Mouse (Mus musculus) MEL (cell line): ENCODE data around the gene Aurkaip1. TPM values are rescaled to one million over a fixed set of nuclear protein-coding genes. Genes with fewer than 3 reads are reported as not detected.
A peak's percentile ranks its signal among the peaks of the same experiment; 100 is the strongest.

Experiments used
- DNase-seq: peaks from one replicate; pipeline ENCODE4 v3.0.0; 2011; ENCODE audit warnings: low read depth, low spot score
- H3K27ac ChIP-seq: 2 replicates; pipeline ENCODE4 v1.5.1; 2012; ENCODE audit warnings: low read depth, mild to moderate bottlenecking, control low read depth, low read length, moderate library complexity; ENCODE audit not compliant: control insufficient read depth
- H3K27me3 ChIP-seq, 2 experiments: fragments of 150-350 bp in 1 of 2; sonication (generic) in 1 of 2; 2 replicates each; pipeline ENCODE4 v1.6.1; 2012; ENCODE audit warnings: low read length in 2 of 2, mild to moderate bottlenecking in 2 of 2, improper control_type of control experiment in 1 of 2, moderate library complexity in 1 of 2; ENCODE audit not compliant: insufficient read depth in 2 of 2, control insufficient read depth in 1 of 2
- H3K36me3 ChIP-seq, 2 experiments: 2 replicates each; pipeline ENCODE4 v1.6.1; 2012 to 2014; ENCODE audit warnings: low read length in 2 of 2, improper control_type of control experiment in 1 of 2, inconsistent platforms in 1 of 2, mild to moderate bottlenecking in 1 of 2; ENCODE audit not compliant: insufficient read depth in 2 of 2, control insufficient read depth in 1 of 2
- H3K4me1 ChIP-seq, 2 experiments: fragments of 150-350 bp in 1 of 2; sonication (generic) in 1 of 2; 2 replicates each; pipeline ENCODE4 v1.6.1; 2012; ENCODE audit warnings: low read length in 2 of 2, improper control_type of control experiment in 1 of 2, mild to moderate bottlenecking in 1 of 2; ENCODE audit not compliant: insufficient read depth in 2 of 2, control insufficient read depth in 1 of 2
- H3K4me3 ChIP-seq, 2 experiments: fragments of 150-350 bp in 1 of 2; sonication (generic) in 1 of 2; 2 replicates each; pipeline ENCODE4 v1.5.1; 2012; ENCODE audit warnings: low read depth in 2 of 2, low read length in 2 of 2, mild to moderate bottlenecking in 2 of 2, moderate library complexity in 2 of 2, control low read depth in 1 of 2, improper control_type of control experiment in 1 of 2; ENCODE audit not compliant: control insufficient read depth in 1 of 2, insufficient read depth in 1 of 2
- H3K79me2 ChIP-seq: 2 replicates; pipeline ENCODE4 v1.6.1; 2012; ENCODE audit warnings: mild to moderate bottlenecking, low read length, moderate library complexity; ENCODE audit not compliant: control insufficient read depth, poor library complexity, insufficient read depth
- H3K9ac ChIP-seq: 2 replicates; pipeline ENCODE4 v1.6.1; 2012; ENCODE audit warnings: low read depth, mild to moderate bottlenecking, control low read depth, low read length, moderate library complexity; ENCODE audit not compliant: control insufficient read depth, poor library complexity, severe bottlenecking
- H3K9me3 ChIP-seq: fragments of 150-350 bp; sonication (generic); replicated peaks from 2 replicates; pipeline ENCODE4 v1.6.1; 2012; ENCODE audit warnings: mild to moderate bottlenecking, low read length, improper control_type of control experiment, moderate library complexity; ENCODE audit not compliant: insufficient read depth
- BHLHE40 ChIP-seq: IDR thresholded peaks from 2 replicates; pipeline ENCODE4 v1.6.1; 2012; ENCODE audit warnings: low read depth, mild to moderate bottlenecking, inconsistent platforms, low read length, improper control_type of control experiment, borderline replicate concordance
- CHD1 ChIP-seq: IDR thresholded peaks from 2 replicates; pipeline ENCODE4 v1.6.1; 2012; ENCODE audit warnings: low read depth, mild to moderate bottlenecking, inconsistent platforms, low read length, improper control_type of control experiment
- CHD2 ChIP-seq: IDR thresholded peaks from 2 replicates; pipeline ENCODE4 v1.6.1; 2011; ENCODE audit warnings: low read length, improper control_type of control experiment
- CTCF ChIP-seq, 3 experiments: IDR thresholded peaks in 2 of 3; conservative IDR thresholded peaks in 1 of 3; 2 replicates each; pipeline ENCODE4 v1.5.1; 2011 to 2012; ENCODE audit warnings: low read length in 3 of 3, low read depth in 2 of 3, mild to moderate bottlenecking in 2 of 3, improper control_type of control experiment in 1 of 3, inconsistent platforms in 1 of 3, mixed read lengths in 1 of 3, moderate library complexity in 1 of 3; ENCODE audit not compliant: control insufficient read depth in 1 of 3, insufficient read depth in 1 of 3, poor library complexity in 1 of 3, severe bottlenecking in 1 of 3
- E2F4 ChIP-seq: IDR thresholded peaks from 2 replicates; pipeline ENCODE4 v1.6.1; 2011; ENCODE audit warnings: low read depth, low read length, improper control_type of control experiment, borderline replicate concordance
- EP300 ChIP-seq, 2 experiments: IDR thresholded peaks; 2 replicates each; pipeline ENCODE4 v1.6.1; 2011; ENCODE audit warnings: improper control_type of control experiment in 2 of 2, low read length in 2 of 2, low read depth in 1 of 2, mild to moderate bottlenecking in 1 of 2
- HCFC1 ChIP-seq: IDR thresholded peaks from 2 replicates; pipeline ENCODE4 v1.6.1; 2012; ENCODE audit warnings: low read depth, mild to moderate bottlenecking, inconsistent platforms, low read length, improper control_type of control experiment, moderate library complexity
- JUND ChIP-seq: IDR thresholded peaks from 2 replicates; pipeline ENCODE4 v1.6.1; 2011; ENCODE audit warnings: low read depth, mild to moderate bottlenecking, improper control_type of control experiment, low read length
- MEF2A ChIP-seq: IDR thresholded peaks from 2 replicates; pipeline ENCODE4 v1.6.1; 2014; ENCODE audit warnings: low read depth, mild to moderate bottlenecking, inconsistent platforms, low read length, improper control_type of control experiment; ENCODE audit not compliant: poor library complexity, insufficient replicate concordance, severe bottlenecking; ENCODE audit errors: extremely low read depth
- MYB ChIP-seq: IDR thresholded peaks from 2 replicates; pipeline ENCODE4 v1.6.1; 2011; ENCODE audit warnings: mild to moderate bottlenecking, low read depth, low read length, improper control_type of control experiment
- MYC ChIP-seq: IDR thresholded peaks from 2 replicates; pipeline ENCODE4 v1.6.1; 2011; ENCODE audit warnings: low read depth, mild to moderate bottlenecking, low read length, improper control_type of control experiment, moderate library complexity
- NELFE ChIP-seq: IDR thresholded peaks from 2 replicates; pipeline ENCODE4 v1.6.1; 2011; ENCODE audit warnings: low read depth, low read length, improper control_type of control experiment
- NRF1 ChIP-seq: IDR thresholded peaks from 2 replicates; pipeline ENCODE4 v1.6.1; 2014; ENCODE audit warnings: low read depth, mild to moderate bottlenecking, inconsistent platforms, low read length, improper control_type of control experiment, moderate library complexity; ENCODE audit not compliant: poor library complexity, insufficient read depth, severe bottlenecking
- POLR2A ChIP-seq, 2 experiments: IDR thresholded peaks; 2 replicates each; pipeline ENCODE4 v1.6.1; 2011 to 2012; ENCODE audit warnings: low read length in 2 of 2, mild to moderate bottlenecking in 2 of 2, control low read depth in 1 of 2, improper control_type of control experiment in 1 of 2, low read depth in 1 of 2, moderate library complexity in 1 of 2; ENCODE audit not compliant: control insufficient read depth in 1 of 2, insufficient read depth in 1 of 2, poor library complexity in 1 of 2
- POLR2AphosphoS2 ChIP-seq: IDR thresholded peaks from 2 replicates; pipeline ENCODE4 v1.6.1; 2011; ENCODE audit warnings: low read length, improper control_type of control experiment
- POLR2AphosphoS5 ChIP-seq: IDR thresholded peaks from 2 replicates; pipeline ENCODE4 v1.6.1; 2012; ENCODE audit warnings: low read depth, borderline replicate concordance, mild to moderate bottlenecking, inconsistent platforms, low read length, moderate library complexity, mixed read lengths
- TAL1 ChIP-seq: IDR thresholded peaks from 2 replicates; pipeline ENCODE4 v1.6.1; 2012; ENCODE audit warnings: mild to moderate bottlenecking, inconsistent platforms, low read length, moderate library complexity, mixed read lengths
- TBP ChIP-seq: IDR thresholded peaks from 2 replicates; pipeline ENCODE4 v1.8.0; 2011; ENCODE audit warnings: low read depth, low read length, improper control_type of control experiment
- TCF12 ChIP-seq: IDR thresholded peaks from 2 replicates; pipeline ENCODE4 v1.6.1; 2014; ENCODE audit warnings: low read depth, mild to moderate bottlenecking, inconsistent platforms, low read length, improper control_type of control experiment, moderate library complexity
- UBTF ChIP-seq: IDR thresholded peaks from 2 replicates; pipeline ENCODE4 v1.6.1; 2012; ENCODE audit warnings: low read depth, mild to moderate bottlenecking, inconsistent platforms, low read length, improper control_type of control experiment, moderate library complexity, borderline replicate concordance; ENCODE audit not compliant: insufficient read depth
- USF2 ChIP-seq, 2 experiments: IDR thresholded peaks; 2 replicates each; pipeline ENCODE4 v1.6.1; 2011 to 2012; ENCODE audit warnings: improper control_type of control experiment in 2 of 2, low read length in 2 of 2, borderline replicate concordance in 1 of 2, inconsistent platforms in 1 of 2, low read depth in 1 of 2, mild to moderate bottlenecking in 1 of 2; ENCODE audit not compliant: insufficient read depth in 1 of 2
- ZC3H11A ChIP-seq: IDR thresholded peaks from 2 replicates; pipeline ENCODE4 v1.6.1; 2012; ENCODE audit warnings: low read depth, mild to moderate bottlenecking, inconsistent platforms, low read length, improper control_type of control experiment
- ZKSCAN1 ChIP-seq: IDR thresholded peaks from 2 replicates; pipeline ENCODE4 v1.6.1; 2012; ENCODE audit warnings: low read depth, mild to moderate bottlenecking, inconsistent platforms, low read length, improper control_type of control experiment, moderate library complexity
- ZMIZ1 ChIP-seq: IDR thresholded peaks from 2 replicates; pipeline ENCODE4 v1.6.1; 2012; ENCODE audit warnings: low read depth, mild to moderate bottlenecking, inconsistent platforms, low read length, improper control_type of control experiment, moderate library complexity
- ZNF384 ChIP-seq: IDR thresholded peaks from 2 replicates; pipeline ENCODE4 v1.6.1; 2012; ENCODE audit warnings: low read depth, mild to moderate bottlenecking, inconsistent platforms, low read length, improper control_type of control experiment
- polyA plus RNA-seq, 2 experiments: library from polyadenylated mRNA; stranded (reverse) in 1 of 2; unstranded in 1 of 2; fragments of >175 nt in 1 of 2; fragments of >200 nt in 1 of 2; gene quantifications; 2 replicates each; pipeline versions ENCODE4 v1.2.1 to v1.2.4; 2012; ENCODE audit warnings: low replicate concordance in 2 of 2, low read depth in 1 of 2; ENCODE audit not compliant: insufficient read length in 2 of 2, insufficient read depth in 1 of 2, missing spikeins in 1 of 2
- total RNA-seq: library from RNA; depleted of rRNA; stranded (reverse); fragments of 300-350 nt; gene quantifications from 2 replicates; pipeline ENCODE4 v1.2.3, GENCODE M21; 2012

The Aurkaip1 gene
- total and polyA plus RNA-seq, 3 experiments, result 153 to 203 TPM; not detected in 1

DNA sequence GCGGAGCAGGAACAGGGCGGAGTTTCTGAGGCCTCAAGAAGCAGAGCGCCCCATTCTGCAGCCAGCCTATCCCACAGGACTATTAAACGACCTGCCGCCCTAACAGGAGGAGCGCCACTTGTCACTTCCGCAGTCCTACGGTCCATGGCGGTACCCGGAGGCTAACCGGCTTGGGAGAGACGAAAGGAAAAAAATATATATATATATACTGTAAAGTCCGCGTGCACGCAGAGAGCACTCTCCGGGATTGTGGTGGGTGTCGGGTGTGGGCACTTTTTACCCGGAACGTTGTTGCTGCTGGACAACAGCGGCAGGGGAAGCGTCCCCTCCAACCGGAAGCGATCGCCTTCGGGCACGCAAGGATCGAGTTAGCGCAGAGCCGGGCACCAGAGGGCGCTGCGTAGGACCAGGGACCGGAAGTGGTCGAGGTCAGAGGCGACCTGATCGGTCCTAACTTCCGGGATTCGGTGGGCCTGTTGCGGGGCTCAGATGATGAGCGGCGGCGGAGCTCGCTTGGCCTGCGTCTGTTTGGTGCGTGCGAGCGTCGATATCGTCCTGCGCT, at the start of gene Aurkaip1 (continued):
- TF ChIP-seq ZKSCAN1 (no peak), POLR2AphosphoS2 (no peak; the same call in none of the 2 replicates), POLR2A (IDR thresholded peaks at IDR 0.05; ENCODE audit: control insufficient read depth in 1 of 2, insufficient read depth in 1 of 2, low read depth in 1 of 2, low read length in 2 of 2, poor library complexity in 1 of 2) (peak; percentile 66 to 84), MEF2A (no peak)

DNA sequence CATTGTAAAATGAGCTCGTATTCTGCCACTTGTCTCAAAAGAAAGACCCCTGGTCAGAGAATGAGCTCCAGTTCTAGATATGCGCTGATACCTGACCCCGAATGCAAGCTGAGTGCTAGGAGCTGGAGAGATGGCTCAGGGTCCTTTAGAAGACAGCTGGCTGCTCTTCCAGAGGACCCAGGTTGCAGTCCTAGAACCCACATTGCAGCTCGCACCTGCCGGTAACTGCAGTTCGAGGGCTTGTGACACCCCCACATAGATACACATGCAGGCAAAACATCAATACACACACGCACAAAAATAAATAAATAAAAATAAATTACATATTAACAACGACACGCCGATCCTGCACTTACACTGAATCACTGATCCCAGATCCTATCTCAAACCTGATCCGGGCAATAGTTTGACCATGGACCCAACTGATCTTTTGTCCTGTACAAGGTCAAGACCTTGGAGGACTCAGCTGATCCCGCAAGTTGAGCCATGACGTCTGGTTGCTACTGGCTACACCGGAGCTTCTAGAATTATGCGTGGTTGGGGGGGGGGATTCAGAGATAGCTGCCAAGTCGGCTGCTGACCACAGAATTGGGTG, 47.5 kb upstream of the Aurkaip1 start:
- Histone ChIP-seq H3K27me3 (no peaks in the 10 kb centered on the region), H3K79me2 (no peaks in the 10 kb centered on the region; the same call in 1 of the 2 replicates), H3K36me3 (peaks cover 0 to 18% of the 10 kb centered on the region in 2 experiments; a peak in 2 of 4 replicates), H3K4me1 (peaks cover 13 to 20% of the 10 kb centered on the region in 2 experiments)
- peak; percentile 29 for DNase-seq
- TF ChIP-seq TAL1 (no peak), NELFE (no peak), POLR2AphosphoS2 (no peak), BHLHE40 (no peak), USF2 (IDR thresholded peaks at IDR 0.05; ENCODE audit: borderline replicate concordance in 1 of 2, insufficient read depth in 1 of 2, low read depth in 1 of 2, low read length in 2 of 2) (no peak), TCF12 (no peak), CHD2 (no peak), EP300 (IDR thresholded peaks at IDR 0.05; ENCODE audit: low read depth in 1 of 2, low read length in 2 of 2) (no peak)
- TF ChIP-seq, all 39 proteins: peak for 0
- Histone ChIP-seq H3K9ac (peak overlapping the region; percentile 83), H3K27ac (no peak overlapping the region), H3K9me3 (no peaks in the 10 kb centered on the region), H3K4me3 (peak overlapping the region; percentile 73 to 90)

DNA sequence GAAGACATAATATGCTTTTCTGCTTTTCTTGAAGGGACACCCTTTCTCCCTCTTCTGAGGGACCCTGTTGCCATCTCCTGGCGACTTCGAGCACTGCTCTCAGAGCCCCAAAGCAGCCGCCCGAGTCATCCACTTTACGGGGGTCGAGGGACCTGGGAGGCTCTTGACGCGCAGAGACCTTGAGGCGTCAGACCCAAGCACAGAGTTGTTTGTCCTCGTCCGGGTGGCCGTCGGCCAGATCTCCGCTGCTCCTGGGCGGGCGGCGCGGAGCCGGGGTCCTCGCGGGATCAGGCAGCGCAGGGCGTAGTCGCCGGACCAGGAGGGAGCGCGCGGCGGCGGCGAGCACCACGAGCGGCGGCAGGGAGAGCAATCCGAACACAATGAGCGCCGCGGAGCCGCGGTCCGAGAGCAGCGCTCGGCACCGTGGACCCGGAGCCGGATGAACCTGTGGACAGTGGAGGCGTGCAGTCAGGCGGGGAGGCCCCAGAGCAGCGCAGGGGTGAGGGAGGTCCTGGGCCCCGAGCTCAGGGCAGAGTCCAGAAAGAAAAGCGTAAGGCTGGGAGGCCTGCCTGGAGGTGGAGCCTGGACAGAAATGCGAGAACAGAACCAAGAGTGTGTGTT, 46.9 kb upstream of the Aurkaip1 start:
- H3K36me3 ChIP-seq, result peaks cover 0 to 19% of the 10 kb centered on the region in 2 experiments; a peak in 2 of 4 replicates
- peak; percentile 85 for DNase-seq
- peak overlapping the region; percentile 83 for H3K9ac ChIP-seq
- no peaks in the 10 kb centered on the region; the same call in 1 of the 2 replicates for H3K79me2 ChIP-seq
- peak overlapping the region; percentile 73 to 90 for H3K4me3 ChIP-seq
- no peaks in the 10 kb centered on the region for H3K9me3 ChIP-seq
- no peaks in the 10 kb centered on the region for H3K27me3 ChIP-seq
- peaks cover 14 to 23% of the 10 kb centered on the region in 2 experiments for H3K4me1 ChIP-seq
- H3K27ac ChIP-seq, result no peak overlapping the region
- no peak for TF ChIP-seq ZMIZ1
- TF ChIP-seq ZNF384, result no peak
- TF ChIP-seq UBTF, result no peak
- no peak for TF ChIP-seq TAL1
- no peak for TF ChIP-seq E2F4
- peak; percentile 32; the same call in 1 of the 2 replicates for TF ChIP-seq NRF1
- TF ChIP-seq CHD1, result 0 out of 2 replicates have a peak, but pooled peaks have one; percentile 54
- no peak for TF ChIP-seq POLR2AphosphoS5
- TF ChIP-seq MEF2A, result no peak
- TF ChIP-seq TBP, result no peak
- 0 out of 4 replicates have a peak, but pooled peaks of 1 of the 2 experiments have one; percentile 5 for TF ChIP-seq EP300 (IDR thresholded peaks at IDR 0.05; ENCODE audit: low read depth in 1 of 2, low read length in 2 of 2)
- TF ChIP-seq ZKSCAN1, result no peak
- TF ChIP-seq ZC3H11A, result peak; percentile 49
- TF ChIP-seq HCFC1, result peak; percentile 18
- peak; percentile 48 to 80 (median 72) for TF ChIP-seq CTCF (IDR thresholded peaks at IDR 0.05 in 2 of 3, conservative IDR thresholded peaks at IDR 0.05 in 1 of 3; ENCODE audit: control insufficient read depth in 1 of 3, insufficient read depth in 1 of 3, low read depth in 2 of 3, low read length in 3 of 3, poor library complexity in 1 of 3, severe bottlenecking in 1 of 3)
- no peak for TF ChIP-seq MYB
- no peak for TF ChIP-seq POLR2AphosphoS2
- TF ChIP-seq NELFE, result peak; percentile 33; the same call in 1 of the 2 replicates
- no peak for TF ChIP-seq MYC
- TF ChIP-seq JUND, result no peak
